Mouse (Mus musculus) liver, embryonic 11.5 days (tissue): ENCODE measurements around the gene Zfp64. TPM values are rescaled to one million over a fixed set of nuclear protein-coding genes. Genes with fewer than 3 reads are reported as not detected.

Source experiments
- ATAC-seq: fragments of 200-750 bp; cut with Nextera tagmentation; replicated peaks from 2 replicates; pipeline ENCODE4 v1.8.0; 2017; ENCODE audit warnings: moderate number of reproducible peaks, mild to moderate bottlenecking, moderate TSS enrichment, moderate library complexity; ENCODE audit not compliant: low FRiP score
- DNase-seq: peaks from one replicate; pipeline ENCODE4 v3.0.0-alpha.2; 2017; ENCODE audit warnings: low spot score
- H3K27ac ChIP-seq: fragments of 300-500 bp; sonication (generic); 2 replicates; pipeline ENCODE4 v1.5.1; 2014; ENCODE audit warnings: mild to moderate bottlenecking, low read depth, low read length, control low read depth
- H3K27me3 ChIP-seq: fragments of 300-500 bp; sonication (generic); replicated peaks from 2 replicates; pipeline ENCODE4 v1.6.1; 2014; ENCODE audit warnings: low read length, mixed read lengths; ENCODE audit not compliant: control insufficient read depth, insufficient read depth
- H3K36me3 ChIP-seq: fragments of 300-500 bp; sonication (generic); 2 replicates; pipeline ENCODE4 v1.6.1; 2014; ENCODE audit warnings: mild to moderate bottlenecking, low read length, moderate library complexity, mixed read lengths; ENCODE audit not compliant: control insufficient read depth, insufficient read depth
- H3K4me1 ChIP-seq: fragments of 300-500 bp; sonication (generic); replicated peaks from 2 replicates; pipeline ENCODE4 v1.6.1; 2014; ENCODE audit warnings: low read length, mixed read lengths; ENCODE audit not compliant: control insufficient read depth, insufficient read depth
- H3K4me2 ChIP-seq: fragments of 300-500 bp; sonication (generic); 2 replicates; pipeline ENCODE4 v1.6.1; 2014; ENCODE audit warnings: mild to moderate bottlenecking, control low read depth, moderate library complexity
- H3K4me3 ChIP-seq: fragments of 300-500 bp; sonication (generic); 2 replicates; pipeline ENCODE4 v1.5.1; 2014; ENCODE audit warnings: low read depth, low read length, control low read depth
- H3K9ac ChIP-seq: fragments of 300-500 bp; sonication (generic); 2 replicates; pipeline ENCODE4 v1.6.1; 2014; ENCODE audit warnings: low read depth, low read length, control low read depth
- H3K9me3 ChIP-seq: fragments of 300-500 bp; sonication (generic); 2 replicates; pipeline ENCODE4 v1.6.1; 2016; ENCODE audit warnings: low read length, inconsistent platforms, mixed read lengths; ENCODE audit not compliant: control insufficient read depth
- WGBS: fragments of 180-500 bp; shearing (Covaris S2); extraction: QIAGEN DNeasy Blood & Tissue Kit; methylation state at CpG from one replicate; pipeline ENCODE4 v1.1.7; 2014; 5-methylcytosine and 5-hydroxymethylcytosine counted together
- polyA plus RNA-seq: library from polyadenylated mRNA; unstranded; fragments of >200 nt; fragmentation: Nextera tagmentation; extraction: Ambion mirVana; gene quantifications from 2 replicates; pipeline ENCODE4 v1.2.1, GENCODE M21; 2014

Zfp64 gene
- polyA plus RNA-seq, 1 experiment from 2014 or later = 30.6 TPM

GRCm38 (mm10) chr2:168980859-168981258 lies 25.5 kb upstream of the Zfp64 start:
- Histone ChIP-seq H3K9ac (no peak overlapping the region), H3K9me3 (peaks cover 4% of the 10 kb centered on the region; the same call in 1 of the 2 replicates), H3K36me3 (no peaks in the 10 kb centered on the region), H3K4me3 (peak overlapping the region; percentile 26), H3K4me2 (peak overlapping the region; percentile 46), H3K4me1 (no peaks in the 10 kb centered on the region), H3K27ac (peak overlapping the region; percentile 35; the same call in 1 of the 2 replicates), H3K27me3 (no peaks in the 10 kb centered on the region)
- 45% methylated on average over 6 of the region's 6 CpGs for WGBS
- ATAC-seq (peak; percentile 94), DNase-seq (peak; percentile 62)

- Histone ChIP-seq H3K36me3 (no peaks in the 10 kb centered on the region), H3K27me3 (no peaks in the 10 kb centered on the region), H3K4me1 (no peaks in the 10 kb centered on the region), H3K9me3 (peaks cover 4% of the 10 kb centered on the region; the same call in 1 of the 2 replicates), H3K27ac (no peak overlapping the region), H3K9ac (no peak overlapping the region), H3K4me3 (no peak overlapping the region), H3K4me2 (peak overlapping the region; percentile 46)
- DNase-seq (peak; percentile 44), ATAC-seq (0 out of 2 replicates have a peak, but pooled peaks have one; percentile 30)
- 33% methylated on average over 11 of the region's 11 CpGs for WGBS
Observed at GRCm38 (mm10) chr2:168979742-168980141, 24.4 kb upstream of the Zfp64 start.

GRCm38 (mm10) chr2:168978031-168978430 lies 22.6 kb upstream of the Zfp64 start:
- DNase-seq (no peak), ATAC-seq (no peak)
- Histone ChIP-seq H3K27ac (no peak overlapping the region), H3K4me3 (no peak overlapping the region), H3K4me1 (no peaks in the 10 kb centered on the region), H3K27me3 (no peaks in the 10 kb centered on the region), H3K36me3 (no peaks in the 10 kb centered on the region), H3K9ac (no peak overlapping the region), H3K4me2 (peak overlapping the region; percentile 35), H3K9me3 (peaks cover 4% of the 10 kb centered on the region; the same call in 1 of the 2 replicates)
- WGBS = 38% methylated on average over 9 of the region's 9 CpGs

- Histone ChIP-seq H3K9ac (no peak overlapping the region), H3K36me3 (no peaks in the 10 kb centered on the region), H3K4me2 (no peak overlapping the region), H3K4me1 (no peaks in the 10 kb centered on the region), H3K27ac (no peak overlapping the region), H3K9me3 (no peaks in the 10 kb centered on the region), H3K4me3 (no peak overlapping the region), H3K27me3 (no peaks in the 10 kb centered on the region)
- ATAC-seq (no peak), DNase-seq (no peak)
- WGBS = 93% methylated on average over 20 of the region's 20 CpGs
Observed at GRCm38 (mm10) chr2:168970131-168970530, 14.7 kb upstream of the Zfp64 start.

- Histone ChIP-seq H3K4me1 (no peaks in the 10 kb centered on the region), H3K9ac (no peak overlapping the region), H3K4me3 (no peak overlapping the region), H3K9me3 (no peaks in the 10 kb centered on the region), H3K36me3 (no peaks in the 10 kb centered on the region), H3K27ac (no peak overlapping the region), H3K4me2 (no peak overlapping the region), H3K27me3 (no peaks in the 10 kb centered on the region)
- WGBS = 77% methylated on average over 12 of the region's 12 CpGs
- ATAC-seq (no peak), DNase-seq (no peak)
Observed at GRCm38 (mm10) chr2:168968136-168968925, 12.9 kb upstream of the Zfp64 start.

- H3K9ac ChIP-seq = no peak overlapping the region
- no peak overlapping the region for H3K27ac ChIP-seq
- no peaks in the 10 kb centered on the region for H3K9me3 ChIP-seq
- no peaks in the 10 kb centered on the region for H3K27me3 ChIP-seq
- ATAC-seq (no peak), DNase-seq (no peak)
- no peak overlapping the region for H3K4me2 ChIP-seq
- no peaks in the 10 kb centered on the region for H3K4me1 ChIP-seq
- no peak overlapping the region for H3K4me3 ChIP-seq
- 75% methylated on average over 6 of the region's 6 CpGs for WGBS
- no peaks in the 10 kb centered on the region for H3K36me3 ChIP-seq
Observed at GRCm38 (mm10) chr2:168966525-168966924, 11.1 kb upstream of the Zfp64 start.

GRCm38 (mm10) chr2:168964849-168965248 lies 9.5 kb upstream of the Zfp64 start:
- H3K4me2 ChIP-seq = no peak overlapping the region
- no peak overlapping the region for H3K27ac ChIP-seq
- H3K9ac ChIP-seq = no peak overlapping the region
- 93% methylated on average over 5 of the region's 5 CpGs for WGBS
- no peaks in the 10 kb centered on the region for H3K9me3 ChIP-seq
- H3K36me3 ChIP-seq = no peaks in the 10 kb centered on the region
- H3K27me3 ChIP-seq = no peaks in the 10 kb centered on the region
- ATAC-seq (no peak), DNase-seq (no peak)
- no peaks in the 10 kb centered on the region for H3K4me1 ChIP-seq
- H3K4me3 ChIP-seq = no peak overlapping the region

- Histone ChIP-seq H3K4me2 (no peak overlapping the region), H3K9me3 (no peaks in the 10 kb centered on the region), H3K27me3 (no peaks in the 10 kb centered on the region), H3K27ac (no peak overlapping the region), H3K36me3 (no peaks in the 10 kb centered on the region), H3K4me1 (no peaks in the 10 kb centered on the region), H3K4me3 (no peak overlapping the region), H3K9ac (no peak overlapping the region)
- ATAC-seq (no peak), DNase-seq (no peak)
- 83% methylated on average over 4 of the region's 4 CpGs for WGBS
Observed at GRCm38 (mm10) chr2:168961729-168962666, 6.6 kb upstream of the Zfp64 start.
